Mouse (Mus musculus): Measurements from ENCODE around the gene Cdc26. TPM values are rescaled to one million over a fixed set of nuclear protein-coding genes. Genes with fewer than 3 reads are reported as not detected.

Gene Cdc26
- polyA plus RNA-seq, 1 experiment from 2014 or later: 128 TPM

- WGBS: 19% methylated on average over 6 of the region's 6 CpGs
- peaks cover 11% of the 10 kb centered on the region for H3K4me1 ChIP-seq (ENCODE audit: control insufficient read depth, insufficient read depth, low read length)
Measured at GRCm38 (mm10) chr4:62409615-62410014, 1.2 kb upstream of the Cdc26 start.

DNA sequence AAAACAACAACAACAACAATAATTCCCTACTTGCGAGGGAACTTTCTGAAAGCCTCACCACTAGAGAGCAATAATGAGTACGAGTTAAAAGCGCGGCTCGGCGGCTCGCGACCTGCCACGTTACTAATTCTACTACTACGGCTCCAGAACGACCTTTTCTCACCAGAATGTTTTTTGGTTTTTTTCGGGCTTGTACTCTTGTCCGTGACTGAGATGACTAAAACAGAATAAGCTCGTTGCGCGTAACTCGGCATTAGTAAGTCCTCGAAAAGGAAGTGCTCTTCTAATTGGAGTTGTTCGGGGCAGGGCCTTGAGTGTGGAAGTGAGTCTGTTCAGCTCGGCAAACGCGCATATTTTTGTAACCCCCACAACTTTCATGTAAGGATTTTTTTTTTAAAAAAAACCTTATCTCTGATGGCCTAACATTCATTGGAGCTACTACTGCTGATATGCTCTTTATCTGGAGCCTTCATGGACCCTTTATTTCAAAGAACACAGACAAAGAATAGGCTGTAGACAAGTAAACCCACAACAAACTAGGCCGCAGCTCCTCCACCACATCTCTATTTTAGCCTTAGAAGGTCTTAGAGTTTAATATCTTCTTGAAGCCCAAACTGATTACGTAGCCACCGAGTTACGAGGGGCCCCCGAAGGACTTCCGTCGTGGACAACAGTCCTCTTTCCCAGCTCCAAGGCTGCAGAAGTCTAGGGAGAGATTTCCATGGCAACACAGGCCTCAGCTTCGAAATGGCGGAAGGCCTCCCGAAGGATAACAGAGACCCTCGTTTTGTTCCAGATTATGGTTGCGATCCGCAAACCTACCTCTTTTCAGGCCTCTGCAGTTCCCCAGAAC is 486 bp downstream of the Cdc26 start:
- Histone ChIP-seq H3K27me3 (ENCODE audit: control insufficient read depth, insufficient read depth, low read length) (no peaks in the 10 kb centered on the region), H3K4me1 (ENCODE audit: control insufficient read depth, insufficient read depth, low read length) (peaks cover 11% of the 10 kb centered on the region), H3K9me3 (replicated peaks; ENCODE audit: control insufficient read depth, low read length) (no peaks in the 10 kb centered on the region), H3K36me3 (ENCODE audit: control insufficient read depth, insufficient read depth, low read length) (peaks cover 9% of the 10 kb centered on the region; the same call in 1 of the 2 replicates), H3K4me3 (replicated peaks; ENCODE audit: low read length) (peak overlapping the region; percentile 80), H3K27ac (ENCODE audit: low read length) (peak overlapping the region; percentile 85), H3K9ac (ENCODE audit: low read length) (peak overlapping the region; percentile 86), H3K4me2 (ENCODE audit: low read depth, low read length) (peak overlapping the region; percentile 60)
- WGBS: under 1% methylated on average over 35 of the region's 35 CpGs
- peak; percentile 56 for ATAC-seq (ENCODE audit: insufficient read depth, low FRiP score)

More at GRCm38 (mm10) chr4:62409615-62410014, 1.2 kb upstream of the Cdc26 start:
- no peak for ATAC-seq (ENCODE audit: insufficient read depth, low FRiP score)
- peaks cover 9% of the 10 kb centered on the region for H3K36me3 ChIP-seq (ENCODE audit: control insufficient read depth, insufficient read depth, low read length)
- peak overlapping the region; percentile 87; the same call in 1 of the 2 replicates for H3K27ac ChIP-seq (ENCODE audit: low read length)
- peak overlapping the region; percentile 80 for H3K4me3 ChIP-seq (replicated peaks; ENCODE audit: low read length)
- H3K9me3 ChIP-seq (replicated peaks; ENCODE audit: control insufficient read depth, low read length): no peaks in the 10 kb centered on the region
- peak overlapping the region; percentile 88 for H3K4me2 ChIP-seq (ENCODE audit: low read depth, low read length)
- H3K27me3 ChIP-seq (ENCODE audit: control insufficient read depth, insufficient read depth, low read length): no peaks in the 10 kb centered on the region
- peak overlapping the region; percentile 88 for H3K9ac ChIP-seq (ENCODE audit: low read length)

DNA sequence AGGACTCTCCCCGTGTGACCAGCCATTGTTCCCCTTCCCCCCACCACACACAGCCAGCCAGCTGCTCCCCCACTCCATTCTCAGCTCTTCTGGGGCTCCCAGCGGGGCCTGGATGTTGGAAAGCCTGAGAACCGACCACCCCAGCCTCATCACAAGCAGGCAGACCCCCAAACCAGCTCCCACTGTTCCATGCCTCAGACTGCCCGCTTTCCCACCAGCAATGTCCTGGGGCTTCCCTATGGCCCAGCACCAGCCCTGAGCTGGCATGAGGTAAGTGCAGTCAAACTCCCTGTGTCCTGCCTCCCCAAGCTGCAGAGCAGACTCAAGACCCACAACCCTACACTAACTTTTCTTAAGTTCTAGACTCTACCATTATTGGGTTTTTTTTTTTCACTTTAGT is 2.3 kb downstream of the Cdc26 start:
- H3K36me3 ChIP-seq (ENCODE audit: control insufficient read depth, insufficient read depth, low read length): 0 out of 2 replicates have a peak, but pooled peaks cover 1% of the 10 kb centered on the region
- no peak overlapping the region for H3K27ac ChIP-seq (ENCODE audit: low read length)
- H3K27me3 ChIP-seq (ENCODE audit: control insufficient read depth, insufficient read depth, low read length): no peaks in the 10 kb centered on the region

GRCm38 (mm10) chr4:62398956-62399355 is 9.5 kb downstream of the Cdc26 start:
- H3K27me3 ChIP-seq (ENCODE audit: control insufficient read depth, insufficient read depth, low read length): no peaks in the 10 kb centered on the region
- H3K27ac ChIP-seq (ENCODE audit: low read length): no peak overlapping the region
- no peak overlapping the region for H3K4me2 ChIP-seq (ENCODE audit: low read depth, low read length)
- no peaks in the 10 kb centered on the region for H3K9me3 ChIP-seq (replicated peaks; ENCODE audit: control insufficient read depth, low read length)
- no peaks in the 10 kb centered on the region; the same call in 1 of the 2 replicates for H3K4me1 ChIP-seq (ENCODE audit: control insufficient read depth, insufficient read depth, low read length)
- peaks cover 29% of the 10 kb centered on the region for H3K36me3 ChIP-seq (ENCODE audit: control insufficient read depth, insufficient read depth, low read length)
- 88% methylated on average over 3 of the region's 3 CpGs for WGBS
- H3K4me3 ChIP-seq (replicated peaks; ENCODE audit: low read length): no peak overlapping the region
- H3K9ac ChIP-seq (ENCODE audit: low read length): no peak overlapping the region
- ATAC-seq (ENCODE audit: insufficient read depth, low FRiP score): no peak

More for the DNA sequence above, 2.3 kb downstream of the Cdc26 start:
- 80% methylated on average over 4 of the region's 4 CpGs for WGBS
- no peak for ATAC-seq (ENCODE audit: insufficient read depth, low FRiP score)
- Histone ChIP-seq H3K4me3 (replicated peaks; ENCODE audit: low read length) (no peak overlapping the region), H3K4me2 (ENCODE audit: low read depth, low read length) (no peak overlapping the region), H3K9me3 (replicated peaks; ENCODE audit: control insufficient read depth, low read length) (no peaks in the 10 kb centered on the region), H3K4me1 (ENCODE audit: control insufficient read depth, insufficient read depth, low read length) (peaks cover 11% of the 10 kb centered on the region), H3K9ac (ENCODE audit: low read length) (no peak overlapping the region)

- Histone ChIP-seq H3K9ac (ENCODE audit: low read length) (no peak overlapping the region), H3K9me3 (replicated peaks; ENCODE audit: control insufficient read depth, low read length) (no peaks in the 10 kb centered on the region), H3K27me3 (ENCODE audit: control insufficient read depth, insufficient read depth, low read length) (no peaks in the 10 kb centered on the region), H3K4me1 (ENCODE audit: control insufficient read depth, insufficient read depth, low read length) (no peaks in the 10 kb centered on the region), H3K4me3 (replicated peaks; ENCODE audit: low read length) (no peak overlapping the region), H3K27ac (ENCODE audit: low read length) (no peak overlapping the region), H3K36me3 (ENCODE audit: control insufficient read depth, insufficient read depth, low read length) (peaks cover 29% of the 10 kb centered on the region), H3K4me2 (ENCODE audit: low read depth, low read length) (no peak overlapping the region)
- 77% methylated on average over 4 of the region's 4 CpGs for whole genome bisulfite sequencing
- ATAC-seq (ENCODE audit: insufficient read depth, low FRiP score): no peak
Measured at GRCm38 (mm10) chr4:62397616-62398365, 10.7 kb downstream of the Cdc26 start.

DNA sequence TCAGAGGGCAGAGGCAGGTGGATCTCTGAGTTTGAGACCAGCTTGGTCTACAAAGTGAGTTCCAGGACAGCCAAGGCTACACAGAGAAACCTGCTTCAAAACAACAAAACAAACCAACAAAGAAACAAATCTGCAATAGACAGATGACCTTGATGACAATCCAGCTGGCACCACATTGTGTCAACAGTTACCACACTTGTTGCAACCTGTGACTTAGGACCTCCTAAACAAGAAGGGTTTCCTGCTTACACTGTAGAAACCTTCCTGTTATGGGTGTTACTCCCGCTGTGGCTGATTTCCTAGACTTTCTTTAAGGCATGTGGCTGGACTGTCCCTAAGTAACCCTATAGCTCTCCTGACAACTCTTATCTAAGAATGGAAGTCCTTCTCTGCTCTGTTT is 12.6 kb downstream of the Cdc26 start:
- Histone ChIP-seq H3K36me3 (ENCODE audit: control insufficient read depth, insufficient read depth, low read length) (peaks cover 25% of the 10 kb centered on the region), H3K4me1 (ENCODE audit: control insufficient read depth, insufficient read depth, low read length) (no peaks in the 10 kb centered on the region), H3K9me3 (replicated peaks; ENCODE audit: control insufficient read depth, low read length) (no peaks in the 10 kb centered on the region), H3K27ac (ENCODE audit: low read length) (no peak overlapping the region), H3K9ac (ENCODE audit: low read length) (no peak overlapping the region), H3K4me2 (ENCODE audit: low read depth, low read length) (no peak overlapping the region), H3K4me3 (replicated peaks; ENCODE audit: low read length) (no peak overlapping the region), H3K27me3 (ENCODE audit: control insufficient read depth, insufficient read depth, low read length) (no peaks in the 10 kb centered on the region)
- WGBS: 81% methylated on average over 1 of the region's 1 CpGs
- ATAC-seq (ENCODE audit: insufficient read depth, low FRiP score): no peak

GRCm38 (mm10) chr4:62393459-62393858 is 15.0 kb downstream of the Cdc26 start:
- Histone ChIP-seq H3K9ac (ENCODE audit: low read length) (no peak overlapping the region), H3K4me1 (ENCODE audit: control insufficient read depth, insufficient read depth, low read length) (no peaks in the 10 kb centered on the region), H3K27ac (ENCODE audit: low read length) (no peak overlapping the region), H3K27me3 (ENCODE audit: control insufficient read depth, insufficient read depth, low read length) (no peaks in the 10 kb centered on the region), H3K4me2 (ENCODE audit: low read depth, low read length) (no peak overlapping the region), H3K4me3 (replicated peaks; ENCODE audit: low read length) (no peak overlapping the region), H3K9me3 (replicated peaks; ENCODE audit: control insufficient read depth, low read length) (no peaks in the 10 kb centered on the region), H3K36me3 (ENCODE audit: control insufficient read depth, insufficient read depth, low read length) (peaks cover 14% of the 10 kb centered on the region; the same call in 1 of the 2 replicates)
- 69% methylated on average over 6 of the region's 6 CpGs for WGBS
- ATAC-seq (ENCODE audit: insufficient read depth, low FRiP score): no peak

GRCm38 (mm10) chr4:62391892-62392291 is 16.6 kb downstream of the Cdc26 start:
- no peak overlapping the region for H3K27ac ChIP-seq (ENCODE audit: low read length)
- H3K36me3 ChIP-seq (ENCODE audit: control insufficient read depth, insufficient read depth, low read length): peaks cover 4% of the 10 kb centered on the region; the same call in 1 of the 2 replicates
- H3K9me3 ChIP-seq (replicated peaks; ENCODE audit: control insufficient read depth, low read length): no peaks in the 10 kb centered on the region
- no peak overlapping the region for H3K4me3 ChIP-seq (replicated peaks; ENCODE audit: low read length)
- no peaks in the 10 kb centered on the region for H3K27me3 ChIP-seq (ENCODE audit: control insufficient read depth, insufficient read depth, low read length)
- H3K9ac ChIP-seq (ENCODE audit: low read length): no peak overlapping the region
- no peak overlapping the region for H3K4me2 ChIP-seq (ENCODE audit: low read depth, low read length)
- no peak for ATAC-seq (ENCODE audit: insufficient read depth, low FRiP score)
- WGBS: 79% methylated on average over 7 of the region's 7 CpGs
- H3K4me1 ChIP-seq (ENCODE audit: control insufficient read depth, insufficient read depth, low read length): no peaks in the 10 kb centered on the region

Data from stomach, embryonic 16.5 days (tissue).